Mouse (Mus musculus): Measurements from ENCODE around the gene Olfr733. TPM values are rescaled to one million over a fixed set of nuclear protein-coding genes. Genes with fewer than 3 reads are reported as not detected.

The Olfr733 gene
- polyA plus RNA-seq (2014; fragmentation: Illumina TruSeq; extraction: RNeasy Lipid Tissue Mini Kit (QIAGEN cat#74804); ENCODE audit: low read depth, low replicate concordance), result 0.56 TPM

GRCm38 (mm10) chr14:50301422-50301821 lies at the start of gene Olfr733:
Gene Olfr733, minus strand, starts transcription at chr14:50301522.

GRCm38 (mm10) chr14:50348796-50349195 lies 47.5 kb upstream of the Olfr733 start, which contains the start of gene Olfr735:
Gene Olfr735, minus strand, starts transcription at chr14:50348872.

GRCm38 (mm10) chr14:50326661-50327060 lies 25.3 kb upstream of the Olfr733 start, which contains the start of gene Olfr734:
Gene Olfr734, minus strand, starts transcription at chr14:50326761.

GRCm38 (mm10) chr14:50284106-50284505 lies 17.2 kb downstream of the Olfr733 start, which contains the start of gene Olfr732:
Gene Olfr732, minus strand, starts transcription at chr14:50284206.

Other genes starting within 250 kb of the Olfr733 start
- not detected for gene Olfr726, start 210.6 kb downstream of the Olfr733 start, polyA plus RNA-seq (2014; fragmentation: Illumina TruSeq; extraction: RNeasy Lipid Tissue Mini Kit (QIAGEN cat#74804); ENCODE audit: low read depth, low replicate concordance)
- gene Olfr727, start 178.3 kb downstream of the Olfr733 start, polyA plus RNA-seq (2014; fragmentation: Illumina TruSeq; extraction: RNeasy Lipid Tissue Mini Kit (QIAGEN cat#74804); ENCODE audit: low read depth, low replicate concordance), result not detected
- gene Olfr728, start 158.8 kb downstream of the Olfr733 start, polyA plus RNA-seq (2014; fragmentation: Illumina TruSeq; extraction: RNeasy Lipid Tissue Mini Kit (QIAGEN cat#74804); ENCODE audit: low read depth, low replicate concordance), result not detected
- gene Olfr729, start 148.6 kb downstream of the Olfr733 start, polyA plus RNA-seq (2014; fragmentation: Illumina TruSeq; extraction: RNeasy Lipid Tissue Mini Kit (QIAGEN cat#74804); ENCODE audit: low read depth, low replicate concordance), result not detected
- gene Olfr730, start 113.3 kb downstream of the Olfr733 start, polyA plus RNA-seq (2014; fragmentation: Illumina TruSeq; extraction: RNeasy Lipid Tissue Mini Kit (QIAGEN cat#74804); ENCODE audit: low read depth, low replicate concordance), result not detected
- gene Olfr731, start 59.7 kb downstream of the Olfr733 start, polyA plus RNA-seq (2014; fragmentation: Illumina TruSeq; extraction: RNeasy Lipid Tissue Mini Kit (QIAGEN cat#74804); ENCODE audit: low read depth, low replicate concordance), result 0.41 TPM
- 0.49 TPM for gene Olfr732, start 17.3 kb downstream of the Olfr733 start, polyA plus RNA-seq (2014; fragmentation: Illumina TruSeq; extraction: RNeasy Lipid Tissue Mini Kit (QIAGEN cat#74804); ENCODE audit: low read depth, low replicate concordance)
- 0.56 TPM for gene Olfr734, start 25.2 kb upstream of the Olfr733 start, polyA plus RNA-seq (2014; fragmentation: Illumina TruSeq; extraction: RNeasy Lipid Tissue Mini Kit (QIAGEN cat#74804); ENCODE audit: low read depth, low replicate concordance)
- gene Olfr735, start 47.4 kb upstream of the Olfr733 start, polyA plus RNA-seq (2014; fragmentation: Illumina TruSeq; extraction: RNeasy Lipid Tissue Mini Kit (QIAGEN cat#74804); ENCODE audit: low read depth, low replicate concordance), result 0.63 TPM
- 0.10 TPM for gene Tlr11, start 56.4 kb upstream of the Olfr733 start, polyA plus RNA-seq (2014; fragmentation: Illumina TruSeq; extraction: RNeasy Lipid Tissue Mini Kit (QIAGEN cat#74804); ENCODE audit: low read depth, low replicate concordance)
- gene Olfr736, start 79.6 kb upstream of the Olfr733 start, polyA plus RNA-seq (2014; fragmentation: Illumina TruSeq; extraction: RNeasy Lipid Tissue Mini Kit (QIAGEN cat#74804); ENCODE audit: low read depth, low replicate concordance), result 0.10 TPM
- not detected for gene Olfr738, start 106.0 kb upstream of the Olfr733 start, polyA plus RNA-seq (2014; fragmentation: Illumina TruSeq; extraction: RNeasy Lipid Tissue Mini Kit (QIAGEN cat#74804); ENCODE audit: low read depth, low replicate concordance)
- gene Olfr739, start 117.1 kb upstream of the Olfr733 start, polyA plus RNA-seq (2014; fragmentation: Illumina TruSeq; extraction: RNeasy Lipid Tissue Mini Kit (QIAGEN cat#74804); ENCODE audit: low read depth, low replicate concordance), result not detected
- gene Olfr740, start 144.0 kb upstream of the Olfr733 start, polyA plus RNA-seq (2014; fragmentation: Illumina TruSeq; extraction: RNeasy Lipid Tissue Mini Kit (QIAGEN cat#74804); ENCODE audit: low read depth, low replicate concordance), result not detected
- gene Olfr741, start 171.2 kb upstream of the Olfr733 start, polyA plus RNA-seq (2014; fragmentation: Illumina TruSeq; extraction: RNeasy Lipid Tissue Mini Kit (QIAGEN cat#74804); ENCODE audit: low read depth, low replicate concordance), result not detected
- gene Olfr742, start 202.1 kb upstream of the Olfr733 start, polyA plus RNA-seq (2014; fragmentation: Illumina TruSeq; extraction: RNeasy Lipid Tissue Mini Kit (QIAGEN cat#74804); ENCODE audit: low read depth, low replicate concordance), result 0.08 TPM
- gene Olfr743, start 220.3 kb upstream of the Olfr733 start, polyA plus RNA-seq (2014; fragmentation: Illumina TruSeq; extraction: RNeasy Lipid Tissue Mini Kit (QIAGEN cat#74804); ENCODE audit: low read depth, low replicate concordance), result 0.15 TPM